Mouse (Mus musculus): ENCODE measurements around the gene Atp6v0e2.

The Atp6v0e2 gene

DNA sequence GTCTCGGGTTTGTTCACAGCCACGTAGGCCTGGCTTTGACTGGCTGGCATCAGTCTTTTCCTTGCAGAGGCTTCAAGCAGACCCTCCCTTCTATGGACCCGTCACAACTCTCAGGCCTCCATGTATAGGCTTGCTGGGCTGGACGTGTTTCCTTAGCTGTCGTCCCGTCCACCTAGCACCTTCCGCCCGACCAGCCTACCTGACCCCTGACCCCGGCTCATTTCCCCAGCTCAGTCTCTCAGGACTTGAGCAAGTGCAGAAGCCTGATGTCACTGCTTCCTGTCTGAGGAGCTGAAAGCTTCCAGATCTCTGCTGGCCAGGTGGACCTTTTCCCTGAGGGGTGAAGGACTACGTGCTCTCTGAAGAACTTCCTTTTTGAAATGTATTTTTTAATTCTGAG lies 35.9 kb downstream of the Atp6v0e2 start:
- DNase-seq (ENCODE audit: low spot score in 2 of 2), result no peak

DNA sequence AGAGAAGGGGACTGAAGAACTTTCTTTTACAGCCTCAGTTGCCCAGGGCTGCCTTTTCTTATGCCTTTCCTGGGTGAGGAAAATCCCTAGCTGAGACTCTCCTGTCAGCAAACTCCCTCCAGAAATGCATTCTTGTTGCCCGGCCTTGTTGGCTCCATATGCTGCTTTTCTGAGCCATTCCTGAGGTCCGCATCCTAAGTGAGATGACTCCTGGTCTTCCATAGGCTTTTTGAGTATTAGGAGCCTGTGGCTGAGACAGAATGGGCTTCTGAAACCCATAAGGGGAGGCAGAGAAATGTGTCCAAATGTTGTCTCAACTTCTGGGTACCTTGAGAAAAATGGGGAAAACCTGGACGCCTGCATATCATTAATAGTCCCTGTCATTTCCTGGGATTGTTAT lies 36.6 kb downstream of the Atp6v0e2 start:
- DNase-seq (ENCODE audit: low spot score in 2 of 2), result no peak

DNA sequence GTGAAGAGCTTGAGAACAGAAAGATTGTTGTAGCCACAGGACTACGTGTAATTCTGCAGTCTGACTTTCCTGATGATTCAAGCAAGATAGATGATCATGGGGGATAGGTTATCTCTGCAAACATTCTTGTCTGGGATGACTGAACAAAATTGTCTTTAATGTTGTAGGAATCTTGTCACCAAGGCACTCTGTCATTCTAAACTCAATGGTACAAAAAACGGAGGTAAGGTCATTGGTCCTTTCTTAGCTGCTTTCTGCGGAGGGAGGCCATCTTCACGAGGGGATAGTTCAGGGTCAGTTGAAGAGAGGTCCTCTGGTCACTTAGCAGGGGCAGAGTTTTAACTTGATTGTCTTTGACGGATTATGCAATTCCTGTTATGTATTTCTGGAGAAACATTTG lies 41.3 kb downstream of the Atp6v0e2 start:
- no peak for DNase-seq (ENCODE audit: low spot score in 2 of 2)

DNA sequence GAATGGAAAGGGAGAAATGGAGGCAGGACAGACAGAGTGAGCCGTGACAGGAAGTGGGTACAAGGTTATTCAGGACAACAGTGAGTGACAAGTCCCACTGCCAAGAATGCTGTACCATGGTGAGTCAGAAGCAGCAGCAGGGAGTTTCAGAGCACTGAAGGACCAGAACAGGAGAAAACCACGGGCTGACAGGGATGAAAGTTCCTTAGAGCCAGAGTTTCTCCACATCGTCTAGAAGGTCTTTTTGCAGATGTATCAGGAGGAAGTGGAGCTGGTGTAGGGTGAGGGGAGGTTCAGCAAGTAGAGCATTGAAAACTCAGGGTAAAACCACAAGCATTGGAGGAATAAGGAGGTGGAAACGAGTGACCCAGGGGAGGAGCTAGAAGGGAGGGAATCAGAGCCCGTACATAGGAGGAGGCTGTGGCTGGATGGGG lies 41.8 kb downstream of the Atp6v0e2 start:
- no peak for DNase-seq (ENCODE audit: low spot score in 2 of 2)

DNA sequence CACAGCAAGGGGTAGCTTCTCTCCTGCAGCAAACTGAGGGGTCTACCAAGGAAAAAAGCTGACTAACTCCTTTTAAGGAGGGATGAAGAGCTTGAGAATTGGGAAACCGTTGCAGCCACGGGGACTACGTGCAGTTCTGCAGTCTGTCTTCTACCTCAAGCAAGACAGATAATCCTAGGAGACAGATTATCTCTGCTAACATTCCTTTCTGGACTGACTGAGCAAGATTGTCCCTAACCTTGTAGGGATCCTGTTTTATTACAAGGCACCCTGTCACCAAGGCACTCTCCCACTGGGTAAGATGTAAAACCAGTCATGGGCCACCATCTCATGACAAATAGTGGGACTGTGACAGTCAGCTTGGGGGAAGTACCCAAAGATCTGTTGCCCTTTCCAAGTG lies 43.8 kb downstream of the Atp6v0e2 start:
- no peak for DNase-seq (ENCODE audit: low spot score in 2 of 2)

DNA sequence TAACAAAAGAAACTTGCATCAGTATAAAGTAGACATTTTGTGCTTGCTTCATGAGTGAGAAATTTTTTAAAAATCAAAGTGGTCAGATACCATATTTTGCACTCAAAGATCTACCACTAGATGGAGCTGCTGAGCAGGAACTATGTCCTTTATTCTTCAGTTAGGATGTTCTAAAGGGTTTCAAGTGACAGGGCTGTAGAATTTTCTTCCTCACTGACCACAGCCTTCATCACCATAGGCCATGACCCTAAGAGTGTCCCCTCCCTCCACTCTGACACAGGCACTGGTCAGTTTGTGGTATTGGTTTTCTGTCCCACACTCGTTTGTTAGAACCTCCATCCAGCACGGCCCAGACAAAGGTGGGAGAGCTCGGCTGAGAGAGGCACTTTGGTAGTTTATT lies 44.6 kb downstream of the Atp6v0e2 start:
- DNase-seq (ENCODE audit: low spot score in 2 of 2), result no peak

DNA sequence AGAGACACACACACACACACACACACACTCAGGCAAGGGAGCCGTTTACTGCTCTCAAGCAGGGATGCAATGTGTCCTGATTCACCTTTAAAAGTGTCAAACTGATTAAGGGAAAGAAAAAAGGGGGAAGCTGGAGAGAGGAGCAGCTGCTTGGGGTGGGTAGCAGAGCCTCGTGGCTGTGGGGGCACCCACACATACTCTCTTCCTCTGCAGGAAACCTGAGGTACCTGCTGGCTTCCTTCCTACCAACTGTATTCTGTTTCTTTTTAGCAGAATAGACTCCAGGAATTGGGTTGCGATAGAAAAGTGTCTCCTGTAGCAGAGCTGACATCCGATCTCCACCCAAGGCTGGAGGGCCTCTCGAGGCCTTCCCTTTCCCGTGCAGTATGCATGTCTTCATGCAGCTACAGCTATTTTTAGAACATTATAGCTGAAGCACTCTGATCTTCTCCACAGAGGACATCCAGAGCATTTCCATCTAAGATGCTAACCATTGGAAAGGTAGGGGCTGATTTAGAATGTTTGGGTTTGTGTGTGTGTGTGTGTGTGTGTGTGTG lies 51.9 kb downstream of the Atp6v0e2 start, which contains the start of gene Gm45021:
Gm45021 (plus strand) TSS at position 417 of the 557 bp plus-strand sequence.
- DNase-seq (ENCODE audit: low spot score in 2 of 2), result no peak
